40 mouse cellular contexts compared by ENCODE assay signal in genomic region chr2:157125246-157125645, GRCm38 (mm10). TPM values are rescaled to one million over a fixed set of nuclear protein-coding genes. Genes with fewer than 3 reads are reported as not detected.
"Had no signal": no experiment of that assay in that cellular context is flagged by ENCODE, and none has a peak within 500 bp of the region (broad histone marks: within the 10 kb centered on the region; RNA-seq: fewer than 3 reads in every experiment).

No protein-coding gene starts in this region.

- H3K4me3 ChIP-seq: gastrocnemius, adult 2 months; heart, embryonic 10.5 days; heart, embryonic 12.5 days; hindbrain, embryonic 10.5 days; hindbrain, embryonic 12.5 days; kidney, embryonic 15.5 days; limb, embryonic 13.5 days; limb, embryonic 15.5 days; liver, embryonic 12.5 days had no signal

- DNase-seq: gastrocnemius, adult 2 months; gastrocnemius, postnatal 10 days; gastrocnemius, postnatal 25 days; heart, adult 18-20 months; heart, postnatal 10 days; heart, postnatal 4 days; kidney, adult 11 months; kidney, adult 2 months; kidney, adult 9 months; kidney, postnatal 14 days; kidney, postnatal 36 days; layer of hippocampus, postnatal 36 days; left cerebral cortex, postnatal 4 days had no signal

- H3K4me1 ChIP-seq: heart, embryonic 10.5 days; hindbrain, embryonic 10.5 days; hindbrain, embryonic 12.5 days; kidney, embryonic 15.5 days; limb, embryonic 13.5 days; limb, embryonic 15.5 days had no signal

- H3K9me3 ChIP-seq: heart, embryonic 10.5 days; heart, embryonic 12.5 days; hindbrain, embryonic 10.5 days; hindbrain, embryonic 12.5 days; kidney, embryonic 15.5 days; limb, embryonic 13.5 days; limb, embryonic 15.5 days; liver, embryonic 12.5 days had no signal

- ATAC-seq: hindbrain, embryonic 16.5 days; inflammation-experienced regulatory T-cells, adult 6 months; liver, embryonic 12.5 days had no signal

- H3K4me2 ChIP-seq: heart, embryonic 12.5 days; hindbrain, embryonic 12.5 days; hindbrain, embryonic 14.5 days; kidney, embryonic 15.5 days; limb, embryonic 13.5 days; limb, embryonic 15.5 days; liver, embryonic 12.5 days had no signal

- H3K9ac ChIP-seq: heart, embryonic 12.5 days; hindbrain, embryonic 12.5 days; hindbrain, embryonic 14.5 days; kidney, embryonic 15.5 days; limb, embryonic 13.5 days; limb, embryonic 15.5 days; liver, embryonic 12.5 days; liver, embryonic 14.5 days had no signal

- H3K27me3 ChIP-seq: heart, embryonic 12.5 days; hindbrain, embryonic 12.5 days; kidney, embryonic 15.5 days; limb, embryonic 13.5 days; limb, embryonic 15.5 days; liver, embryonic 12.5 days had no signal

- H3K27ac ChIP-seq: gastrocnemius, adult 2 months; heart, embryonic 10.5 days; hindbrain, embryonic 10.5 days; hindbrain, embryonic 12.5 days; hindbrain, embryonic 14.5 days; kidney, embryonic 15.5 days; kidney, postnatal 0 days; limb, embryonic 13.5 days; limb, embryonic 15.5 days; liver, embryonic 12.5 days; liver, embryonic 14.5 days had no signal

RNA-seq across cellular contexts. Expression of gene Tldc2, which starts 38.4 kb away (rescaled TPM):
- total RNA-seq: gastrocnemius, adult 2 months; gastrocnemius, postnatal 10 days; gastrocnemius, postnatal 25 days; gastrocnemius, postnatal 4 days; granulocyte monocyte progenitor cell, adult 5-6 weeks; heart, adult 18-20 months; heart, adult 8-10 months; heart, postnatal 10 days; heart, postnatal 25 days; heart, postnatal 4 days; layer of hippocampus, adult 18-20 months; layer of hippocampus, postnatal 14 days; layer of hippocampus, postnatal 36 days; left cerebral cortex, adult 18-20 months; left cerebral cortex, adult 8-10 months; left cerebral cortex, postnatal 10 days; left cerebral cortex, postnatal 25 days; left cerebral cortex, postnatal 4 days; liver, adult 2 months had no signal
- polyA plus RNA-seq: heart, embryonic 10.5 days; heart, embryonic 12.5 days; heart, embryonic 14.5 days; heart, embryonic 16.5 days; hindbrain, embryonic 10.5 days; hindbrain, embryonic 12.5 days; hindbrain, embryonic 14.5 days; hindbrain, embryonic 16.5 days; inflammation-experienced regulatory T-cells, adult 6 months; limb, embryonic 11.5 days; limb, embryonic 13.5 days; limb, embryonic 15.5 days; liver, adult 2 months; liver, embryonic 14.5 days had no signal
